Mouse (Mus musculus) embryonic facial prominence, embryonic 10.5 days (tissue): ENCODE data around the gene Isg20. TPM values are rescaled to one million over a fixed set of nuclear protein-coding genes. Genes with fewer than 3 reads are reported as not detected.

Experiments
- DNase-seq: peaks from one replicate; pipeline ENCODE4 v3.0.0-alpha.2; 2017; ENCODE audit warnings: low spot score
- H3K27ac ChIP-seq: fragments of 300-500 bp; sonication (generic); replicated peaks from 2 replicates; pipeline ENCODE4 v1.5.1; 2016; ENCODE audit warnings: mild to moderate bottlenecking
- H3K27me3 ChIP-seq: fragments of 300-500 bp; sonication (generic); replicated peaks from 2 replicates; pipeline ENCODE4 v1.6.1; 2016; ENCODE audit warnings: low read depth, mild to moderate bottlenecking; ENCODE audit not compliant: poor library complexity, severe bottlenecking
- H3K36me3 ChIP-seq: fragments of 300-500 bp; sonication (generic); replicated peaks from 2 replicates; pipeline ENCODE4 v1.6.1; 2016; ENCODE audit warnings: mild to moderate bottlenecking, moderate library complexity
- H3K4me1 ChIP-seq: fragments of 300-500 bp; sonication (generic); 2 replicates; pipeline ENCODE4 v1.6.1; 2016
- H3K4me3 ChIP-seq: fragments of 300-500 bp; sonication (generic); 2 replicates; pipeline ENCODE4 v1.5.1; 2016; ENCODE audit warnings: mild to moderate bottlenecking, moderate library complexity
- H3K9me3 ChIP-seq: fragments of 300-500 bp; sonication (generic); 2 replicates; pipeline ENCODE4 v1.6.1; 2016; ENCODE audit warnings: mild to moderate bottlenecking
- WGBS: fragments of 180-500 bp; shearing (Covaris S2); methylation state at CpG from one replicate; pipeline ENCODE4 v1.1.7; 2016; 5-methylcytosine and 5-hydroxymethylcytosine counted together
- polyA plus RNA-seq: library from polyadenylated mRNA; unstranded; fragments of >200 nt; fragmentation: Nextera tagmentation; extraction: Ambion mirVana; gene quantifications from 2 replicates; pipeline ENCODE4 v1.2.1, GENCODE M21; 2016

Gene Isg20
- polyA plus RNA-seq, 1 experiment from 2014 or later = 0.40 TPM

GRCm38 (mm10) chr7:78885404-78885803 lies 27.8 kb upstream of the Isg20 start:
- no peaks in the 10 kb centered on the region for H3K9me3 ChIP-seq
- no peak for DNase-seq
- H3K36me3 ChIP-seq = no peaks in the 10 kb centered on the region
- no peak overlapping the region for H3K27ac ChIP-seq
- WGBS = 83% methylated on average over 5 of the region's 5 CpGs
- H3K4me3 ChIP-seq = no peak overlapping the region
- H3K4me1 ChIP-seq = peaks cover 66% of the 10 kb centered on the region
- peaks cover 99% of the 10 kb centered on the region for H3K27me3 ChIP-seq

DNA sequence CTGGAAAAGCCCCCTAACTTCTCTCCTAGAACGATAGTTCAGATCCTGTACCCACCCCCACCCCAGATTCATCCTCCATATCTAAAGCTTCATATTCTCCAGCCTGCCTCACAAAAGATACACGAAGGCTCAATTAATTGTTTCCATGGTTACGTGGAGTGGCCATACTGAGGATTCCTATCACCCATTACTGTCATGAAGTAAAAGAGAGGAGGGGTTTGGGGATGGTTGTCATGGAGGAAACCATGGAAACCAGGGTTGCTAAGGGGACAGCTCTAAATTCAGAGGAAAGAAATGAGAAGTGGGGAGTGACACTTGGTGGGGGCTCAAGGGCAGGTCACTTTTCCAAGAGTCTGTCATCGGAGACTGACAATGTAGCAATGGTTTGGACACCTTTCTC lies 26.7 kb upstream of the Isg20 start:
- Histone ChIP-seq H3K27ac (no peak overlapping the region), H3K4me3 (no peak overlapping the region), H3K27me3 (peaks cover 88% of the 10 kb centered on the region), H3K4me1 (peaks cover 61% of the 10 kb centered on the region), H3K9me3 (no peaks in the 10 kb centered on the region), H3K36me3 (no peaks in the 10 kb centered on the region)
- WGBS = 78% methylated on average over 4 of the region's 4 CpGs
- no peak for DNase-seq

DNA sequence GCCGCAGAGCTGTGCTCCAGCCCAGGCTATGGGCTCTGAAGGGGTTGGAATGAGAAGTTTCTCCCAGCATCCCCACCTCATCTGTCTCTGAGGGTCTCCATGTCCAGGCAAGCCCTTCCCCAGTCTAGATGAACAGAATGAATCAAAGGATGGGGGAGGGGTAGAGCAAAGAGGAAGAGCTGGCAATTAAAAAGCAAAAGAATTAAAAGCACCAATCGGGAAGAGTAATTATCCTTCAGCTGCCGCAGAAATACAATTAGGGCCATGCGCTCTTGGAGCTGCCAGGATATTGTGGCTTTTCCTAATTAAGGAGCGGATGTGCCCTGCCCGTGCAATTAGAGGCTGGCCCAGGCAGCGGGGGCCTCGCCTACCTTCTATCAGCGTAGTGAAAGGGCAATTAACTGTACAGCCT lies 25.8 kb upstream of the Isg20 start:
- peak; percentile 43 for DNase-seq
- H3K4me3 ChIP-seq = peak overlapping the region; percentile 25; the same call in 1 of the 2 replicates
- WGBS = 36% methylated on average over 9 of the region's 9 CpGs
- H3K9me3 ChIP-seq = no peaks in the 10 kb centered on the region
- peak overlapping the region; percentile 48 for H3K27ac ChIP-seq
- peaks cover 79% of the 10 kb centered on the region for H3K27me3 ChIP-seq
- H3K36me3 ChIP-seq = no peaks in the 10 kb centered on the region
- peaks cover 52% of the 10 kb centered on the region for H3K4me1 ChIP-seq

DNA sequence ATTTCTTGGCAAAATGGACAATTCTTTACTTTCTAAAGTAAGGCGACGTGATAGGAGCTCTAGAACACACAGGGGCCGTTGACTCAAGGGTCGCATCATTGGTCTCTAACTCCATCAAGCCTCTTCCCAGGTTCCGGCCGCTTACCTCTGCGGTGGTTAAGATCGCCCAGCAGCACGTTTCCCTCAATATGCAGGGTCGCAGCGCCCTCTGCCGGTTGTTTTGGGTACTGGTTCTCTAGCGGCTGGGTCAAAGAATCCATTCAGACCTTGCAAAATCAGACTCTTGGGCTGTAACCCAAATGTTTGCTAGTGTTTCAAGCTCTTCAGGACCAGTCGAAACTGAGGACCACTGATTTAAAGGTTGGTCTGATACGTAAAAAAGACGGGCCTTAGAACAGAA lies 22.6 kb upstream of the Isg20 start:
- peak; percentile 90 for DNase-seq
- 3% methylated on average over 16 of the region's 16 CpGs for WGBS
- peaks cover 32% of the 10 kb centered on the region for H3K4me1 ChIP-seq
- H3K36me3 ChIP-seq = no peaks in the 10 kb centered on the region
- H3K27ac ChIP-seq = no peak overlapping the region
- no peak overlapping the region for H3K4me3 ChIP-seq
- H3K27me3 ChIP-seq = peaks cover 48% of the 10 kb centered on the region
- no peaks in the 10 kb centered on the region for H3K9me3 ChIP-seq

GRCm38 (mm10) chr7:78893917-78894316 lies 19.3 kb upstream of the Isg20 start:
- Histone ChIP-seq H3K27me3 (peaks cover 15% of the 10 kb centered on the region), H3K27ac (no peak overlapping the region), H3K9me3 (no peaks in the 10 kb centered on the region), H3K36me3 (peaks cover 16% of the 10 kb centered on the region), H3K4me1 (peaks cover 17% of the 10 kb centered on the region), H3K4me3 (no peak overlapping the region)
- WGBS = 88% methylated on average over 10 of the region's 10 CpGs
- no peak for DNase-seq

- peaks cover 17% of the 10 kb centered on the region for H3K4me1 ChIP-seq
- no peak for DNase-seq
- H3K4me3 ChIP-seq = peak overlapping the region; percentile 95
- WGBS = 56% methylated on average over 13 of the region's 13 CpGs
- peaks cover 3% of the 10 kb centered on the region for H3K27me3 ChIP-seq
- peak overlapping the region; percentile 89; the same call in 1 of the 2 replicates for H3K27ac ChIP-seq
- H3K9me3 ChIP-seq = no peaks in the 10 kb centered on the region
- peaks cover 16% of the 10 kb centered on the region for H3K36me3 ChIP-seq
Measured at GRCm38 (mm10) chr7:78895021-78895652, 18.1 kb upstream of the Isg20 start.

- peaks cover 17% of the 10 kb centered on the region for H3K4me1 ChIP-seq
- DNase-seq = peak; percentile 98
- H3K9me3 ChIP-seq = no peaks in the 10 kb centered on the region
- H3K27me3 ChIP-seq = no peaks in the 10 kb centered on the region
- 3% methylated on average over 53 of the region's 53 CpGs for WGBS
- H3K36me3 ChIP-seq = peaks cover 16% of the 10 kb centered on the region
- peak within 1 kb of the TSS; percentile 89 for H3K27ac ChIP-seq
- peak within 1 kb of the TSS; percentile 95 for H3K4me3 ChIP-seq
Measured at GRCm38 (mm10) chr7:78895653-78896333, 17.4 kb upstream of the Isg20 start, which contains the start of gene Aen. Gene Aen (plus strand): TSS chr7:78895854.

DNA sequence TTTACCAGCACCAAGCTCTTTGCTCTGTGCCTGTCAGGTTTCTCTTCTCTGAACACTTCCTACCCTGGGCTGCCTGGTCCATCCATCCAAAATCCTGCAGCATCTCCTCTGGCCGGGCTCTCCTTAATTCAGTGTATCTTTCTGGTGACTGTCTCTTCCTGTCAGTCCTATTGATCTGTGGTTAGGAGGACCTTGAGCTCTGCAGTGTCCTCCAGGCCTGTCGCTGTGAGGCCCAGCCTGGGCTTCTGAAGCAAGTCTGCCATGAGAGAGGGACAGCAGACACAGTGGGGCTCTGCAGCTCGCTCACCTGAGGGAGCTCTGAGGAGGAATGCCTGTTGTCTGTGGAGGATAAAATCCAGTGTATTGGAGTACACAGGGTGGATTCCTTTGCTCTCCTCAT lies 15.7 kb upstream of the Isg20 start:
- 96% methylated on average over 3 of the region's 3 CpGs for WGBS
- no peak for DNase-seq
- Histone ChIP-seq H3K27ac (no peak overlapping the region), H3K36me3 (peaks cover 26% of the 10 kb centered on the region), H3K27me3 (no peaks in the 10 kb centered on the region), H3K4me1 (peaks cover 17% of the 10 kb centered on the region), H3K9me3 (no peaks in the 10 kb centered on the region), H3K4me3 (no peak overlapping the region; the same call in 1 of the 2 replicates)

- Histone ChIP-seq H3K4me1 (no peaks in the 10 kb centered on the region), H3K36me3 (peaks cover 66% of the 10 kb centered on the region), H3K4me3 (no peak overlapping the region), H3K27me3 (no peaks in the 10 kb centered on the region), H3K27ac (no peak overlapping the region), H3K9me3 (no peaks in the 10 kb centered on the region)
- DNase-seq = no peak
- 95% methylated on average over 6 of the region's 6 CpGs for WGBS
Measured at GRCm38 (mm10) chr7:78903174-78903870, 9.9 kb upstream of the Isg20 start.

DNA sequence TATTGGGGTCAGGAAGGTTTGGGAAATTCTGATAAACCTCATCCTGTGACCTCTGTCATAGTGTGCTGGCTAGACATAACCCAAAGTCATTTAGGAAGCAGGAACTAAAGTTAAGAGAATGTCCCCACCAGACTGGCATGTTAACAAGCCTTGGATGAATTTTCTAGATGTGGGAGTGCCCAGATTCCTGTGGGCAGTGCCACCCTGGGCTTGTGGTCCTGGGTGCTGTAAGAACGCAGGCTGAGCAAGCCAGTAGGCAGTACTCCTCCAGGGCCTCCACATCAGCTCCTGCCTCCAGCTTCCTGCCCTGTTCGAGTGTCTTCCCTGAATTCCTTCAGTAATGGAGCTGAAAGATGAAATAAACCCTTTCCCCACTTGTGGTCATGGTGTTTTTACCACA lies 9.0 kb upstream of the Isg20 start:
- H3K36me3 ChIP-seq = peaks cover 65% of the 10 kb centered on the region
- no peak for DNase-seq
- 98% methylated on average over 2 of the region's 2 CpGs for WGBS

GRCm38 (mm10) chr7:78909026-78909425 lies 4.2 kb upstream of the Isg20 start:
- Histone ChIP-seq H3K9me3 (no peaks in the 10 kb centered on the region), H3K27ac (no peak overlapping the region), H3K27me3 (peaks cover 3% of the 10 kb centered on the region; the same call in 1 of the 2 replicates), H3K36me3 (peaks cover 53% of the 10 kb centered on the region), H3K4me3 (no peak overlapping the region), H3K4me1 (peaks cover 21% of the 10 kb centered on the region)
- no peak for DNase-seq
- 84% methylated on average over 6 of the region's 6 CpGs for WGBS

More for the DNA sequence above, 9.0 kb upstream of the Isg20 start:
- H3K27ac ChIP-seq = no peak overlapping the region
- H3K27me3 ChIP-seq = no peaks in the 10 kb centered on the region
- no peak overlapping the region for H3K4me3 ChIP-seq
- no peaks in the 10 kb centered on the region for H3K4me1 ChIP-seq
- H3K9me3 ChIP-seq = no peaks in the 10 kb centered on the region

- Histone ChIP-seq H3K27ac (no peak overlapping the region), H3K4me1 (peaks cover 23% of the 10 kb centered on the region), H3K27me3 (peaks cover 3% of the 10 kb centered on the region; the same call in 1 of the 2 replicates), H3K4me3 (no peak overlapping the region), H3K36me3 (peaks cover 39% of the 10 kb centered on the region), H3K9me3 (no peaks in the 10 kb centered on the region)
- peak; percentile 24 for DNase-seq
- WGBS = 43% methylated on average over 6 of the region's 6 CpGs
Measured at GRCm38 (mm10) chr7:78910336-78911098, 2.7 kb upstream of the Isg20 start.
